Mouse (Mus musculus): ENCODE measurements around the gene Mfsd6l. TPM values are rescaled to one million over a fixed set of nuclear protein-coding genes. Genes with fewer than 3 reads are reported as not detected.

The Mfsd6l gene
- polyA plus RNA-seq, 1 experiment from 2014 or later, result 0.27 TPM

GRCm38 (mm10) chr11:68601486-68601991, 45.6 kb downstream of the Mfsd6l start:
- no peak for DNase-seq (ENCODE audit: low spot score)

GRCm38 (mm10) chr11:68602200-68602931, 46.4 kb downstream of the Mfsd6l start:
- DNase-seq (ENCODE audit: low spot score), result no peak

GRCm38 (mm10) chr11:68607046-68607445, 51.1 kb downstream of the Mfsd6l start:
- DNase-seq (ENCODE audit: low spot score), result no peak

Other genes starting within 250 kb of the Mfsd6l start
- 3.4 and 4.4 TPM in 2 replicates for gene Ntn1, start 155.4 kb upstream of the Mfsd6l start, polyA plus RNA-seq (2015; fragmentation: Nextera tagmentation; extraction: Ambion mirVana)
- gene Pik3r5, start 124.1 kb upstream of the Mfsd6l start, polyA plus RNA-seq (2015; fragmentation: Nextera tagmentation; extraction: Ambion mirVana), result 10.5 and 12.0 TPM in 2 replicates
- gene Pik3r6, start 53.2 kb upstream of the Mfsd6l start, polyA plus RNA-seq (2015; fragmentation: Nextera tagmentation; extraction: Ambion mirVana), result 1.3 and 1.6 TPM in 2 replicates
- gene Ccdc42, start 30.8 kb downstream of the Mfsd6l start, polyA plus RNA-seq (2015; fragmentation: Nextera tagmentation; extraction: Ambion mirVana), result 0.21 and 0.45 TPM in 2 replicates
- gene Myh10, start 135.4 kb downstream of the Mfsd6l start, polyA plus RNA-seq (2015; fragmentation: Nextera tagmentation; extraction: Ambion mirVana), result 5.4 and 5.9 TPM in 2 replicates

Data from thymus, postnatal 0 days (tissue).